Mouse (Mus musculus): ENCODE measurements around the gene Tra2a.
A peak's percentile ranks its signal among the peaks of the same experiment; 100 is the strongest.

- TF ChIP-seq POLR2A (IDR thresholded peaks at IDR 0.05; ENCODE audit: borderline replicate concordance, control insufficient read depth, low read depth, low read length) (peak; percentile 98), CTCF (IDR thresholded peaks at IDR 0.05; ENCODE audit: control insufficient read depth, insufficient read depth, low read length) (no peak)
These were observed at the start of gene Tra2a for GRCm38 (mm10) chr6:49263847-49264243.
